Mouse (Mus musculus): ENCODE data around the gene Arsj. TPM values are rescaled to one million over a fixed set of nuclear protein-coding genes. Genes with fewer than 3 reads are reported as not detected.

Gene Arsj
- total RNA-seq, 1 experiment from 2014 or later, result not detected

- ATAC-seq (replicated peaks; ENCODE audit: low read depth, poor library complexity, severe bottlenecking), result peak; percentile 77
Measured at GRCm38 (mm10) chr3:126397985-126398630, 34.6 kb downstream of the Arsj start.

GRCm38 (mm10) chr3:126400726-126401125 is 37.2 kb downstream of the Arsj start:
- no peak for ATAC-seq (replicated peaks; ENCODE audit: low read depth, poor library complexity, severe bottlenecking)

- ATAC-seq (replicated peaks; ENCODE audit: low read depth, poor library complexity, severe bottlenecking), result peak; percentile 89
Measured at GRCm38 (mm10) chr3:126402836-126403235, 39.4 kb downstream of the Arsj start.

GRCm38 (mm10) chr3:126404199-126404598 is 40.7 kb downstream of the Arsj start:
- ATAC-seq (replicated peaks; ENCODE audit: low read depth, poor library complexity, severe bottlenecking), result no peak

GRCm38 (mm10) chr3:126430524-126431064 is 67.1 kb downstream of the Arsj start:
- ATAC-seq (replicated peaks; ENCODE audit: low read depth, poor library complexity, severe bottlenecking), result no peak

GRCm38 (mm10) chr3:126439331-126439730 is 75.8 kb downstream of the Arsj start:
- no peak for ATAC-seq (replicated peaks; ENCODE audit: low read depth, poor library complexity, severe bottlenecking)

GRCm38 (mm10) chr3:126449058-126449457 is 85.6 kb downstream of the Arsj start:
- ATAC-seq (replicated peaks; ENCODE audit: low read depth, poor library complexity, severe bottlenecking), result no peak

GRCm38 (mm10) chr3:126449515-126449914 is 86.0 kb downstream of the Arsj start:
- no peak for ATAC-seq (replicated peaks; ENCODE audit: low read depth, poor library complexity, severe bottlenecking)

GRCm38 (mm10) chr3:126455787-126456482 is 92.5 kb downstream of the Arsj start:
- ATAC-seq (replicated peaks; ENCODE audit: low read depth, poor library complexity, severe bottlenecking), result no peak

GRCm38 (mm10) chr3:126463119-126463815 is 99.8 kb downstream of the Arsj start:
- ATAC-seq (replicated peaks; ENCODE audit: low read depth, poor library complexity, severe bottlenecking), result peak; percentile 85

- no peak for ATAC-seq (replicated peaks; ENCODE audit: low read depth, poor library complexity, severe bottlenecking)
Measured at GRCm38 (mm10) chr3:126464262-126464661, 100.8 kb downstream of the Arsj start.

Other genes with a start within 250 kb of the Arsj start
- 16.1 and 31.6 TPM in 2 replicates for gene Camk2d, start 232.6 kb downstream of the Arsj start, total RNA-seq (2017)

Measured in common myeloid progenitor, adult 5-6 weeks (primary cell).